Mouse (Mus musculus): ENCODE measurements around the gene Efna1. TPM values are rescaled to one million over a fixed set of nuclear protein-coding genes. Genes with fewer than 3 reads are reported as not detected.

The Efna1 gene
- total and polyA plus RNA-seq, 3 experiments: not detected

DNA sequence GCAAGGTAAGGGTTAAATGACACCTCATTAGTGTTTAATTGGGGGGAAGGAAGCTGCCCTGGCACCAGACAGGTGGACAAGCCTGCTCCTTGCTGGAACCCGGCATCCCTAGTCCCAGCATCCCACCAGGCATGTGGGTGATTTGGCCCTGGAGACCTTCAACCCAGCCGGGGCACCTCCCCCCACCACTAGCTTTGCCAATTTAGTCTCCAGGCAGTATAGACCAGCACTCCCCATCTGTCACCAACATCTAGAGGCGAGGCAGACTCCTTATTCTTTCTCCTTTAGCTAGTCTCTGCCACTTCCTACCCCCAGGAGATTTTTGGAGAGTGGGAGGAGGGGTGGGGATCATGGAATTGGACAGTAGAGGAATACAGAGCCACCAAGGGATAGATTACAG is 49.4 kb upstream of the Efna1 start:
- Histone ChIP-seq H3K4me1 (ENCODE audit: control insufficient read depth in 1 of 2, insufficient read depth in 2 of 2, low read length in 2 of 2) (peaks cover 6 to 12% of the 10 kb centered on the region in 2 experiments), H3K79me2 (ENCODE audit: control insufficient read depth, insufficient read depth, low read length, poor library complexity) (no peaks in the 10 kb centered on the region), H3K36me3 (ENCODE audit: control insufficient read depth in 1 of 2, insufficient read depth in 2 of 2, low read length in 2 of 2) (0 out of 4 replicates have a peak, but pooled peaks cover 0 to 4% of the 10 kb centered on the region in 2 experiments), H3K9me3 (replicated peaks; ENCODE audit: insufficient read depth, low read length) (no peaks in the 10 kb centered on the region), H3K4me3 (ENCODE audit: control insufficient read depth in 1 of 2, insufficient read depth in 1 of 2, low read depth in 2 of 2, low read length in 2 of 2) (no peak overlapping the region), H3K27me3 (ENCODE audit: control insufficient read depth in 1 of 2, insufficient read depth in 2 of 2, low read length in 2 of 2) (peaks cover 7 to 10% of the 10 kb centered on the region in 2 experiments; a peak in 2 of 4 replicates), H3K27ac (ENCODE audit: control insufficient read depth, low read depth, low read length) (no peak overlapping the region), H3K9ac (ENCODE audit: control insufficient read depth, low read depth, low read length, poor library complexity, severe bottlenecking) (no peak overlapping the region)
- TF ChIP-seq CTCF (IDR thresholded peaks at IDR 0.05 in 2 of 3, conservative IDR thresholded peaks at IDR 0.05 in 1 of 3; ENCODE audit: control insufficient read depth in 1 of 3, insufficient read depth in 1 of 3, low read depth in 2 of 3, low read length in 3 of 3, poor library complexity in 1 of 3, severe bottlenecking in 1 of 3) (no peak), POLR2AphosphoS5 (IDR thresholded peaks at IDR 0.05; ENCODE audit: borderline replicate concordance, low read depth, low read length) (no peak), EP300 (IDR thresholded peaks at IDR 0.05; ENCODE audit: low read depth in 1 of 2, low read length in 2 of 2) (no peak), KAT2A (conservative IDR thresholded peaks at IDR 0.05; ENCODE audit: low read depth, low read length) (no peak), E2F4 (IDR thresholded peaks at IDR 0.05; ENCODE audit: borderline replicate concordance, low read depth, low read length) (no peak)
- no peak for DNase-seq (ENCODE audit: low read depth, low spot score)

DNA sequence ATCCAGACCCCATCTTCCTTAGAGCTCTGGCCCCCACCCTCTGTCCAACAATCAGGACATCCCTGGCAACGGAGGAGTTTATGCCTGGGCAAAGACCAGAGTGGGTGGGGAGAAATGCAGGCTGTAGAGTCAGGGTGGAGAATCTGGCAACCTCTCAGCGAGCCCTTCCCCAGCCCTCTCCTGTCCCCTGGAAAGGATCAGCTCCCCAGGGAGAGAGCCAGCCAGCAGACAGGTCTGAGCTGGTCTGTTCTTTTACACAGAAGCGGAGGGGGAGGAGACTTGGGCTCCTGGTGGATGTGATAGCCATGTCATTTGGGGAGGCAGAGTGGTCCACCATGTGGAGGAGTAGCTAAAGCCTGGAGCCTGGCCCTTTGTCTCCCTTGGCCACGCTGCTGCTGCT is 47.7 kb upstream of the Efna1 start:
- Histone ChIP-seq H3K9ac (ENCODE audit: control insufficient read depth, low read depth, low read length, poor library complexity, severe bottlenecking) (no peak overlapping the region), H3K27me3 (ENCODE audit: control insufficient read depth in 1 of 2, insufficient read depth in 2 of 2, low read length in 2 of 2) (peaks cover 7 to 12% of the 10 kb centered on the region in 2 experiments; a peak in 2 of 4 replicates), H3K4me3 (ENCODE audit: control insufficient read depth in 1 of 2, insufficient read depth in 1 of 2, low read depth in 2 of 2, low read length in 2 of 2) (no peak overlapping the region), H3K27ac (ENCODE audit: control insufficient read depth, low read depth, low read length) (no peak overlapping the region), H3K79me2 (ENCODE audit: control insufficient read depth, insufficient read depth, low read length, poor library complexity) (no peaks in the 10 kb centered on the region), H3K36me3 (ENCODE audit: control insufficient read depth in 1 of 2, insufficient read depth in 2 of 2, low read length in 2 of 2) (0 out of 4 replicates have a peak, but pooled peaks cover 0 to 4% of the 10 kb centered on the region in 2 experiments), H3K4me1 (ENCODE audit: control insufficient read depth in 1 of 2, insufficient read depth in 2 of 2, low read length in 2 of 2) (peaks cover 6 to 12% of the 10 kb centered on the region in 2 experiments), H3K9me3 (replicated peaks; ENCODE audit: insufficient read depth, low read length) (no peaks in the 10 kb centered on the region)
- TF ChIP-seq ZMIZ1 (IDR thresholded peaks at IDR 0.05; ENCODE audit: low read depth, low read length) (no peak), TBP (IDR thresholded peaks at IDR 0.05; ENCODE audit: low read depth, low read length) (no peak), NRF1 (IDR thresholded peaks at IDR 0.05; ENCODE audit: insufficient read depth, low read depth, low read length, poor library complexity, severe bottlenecking) (no peak)
- no peak for DNase-seq (ENCODE audit: low read depth, low spot score)

DNA sequence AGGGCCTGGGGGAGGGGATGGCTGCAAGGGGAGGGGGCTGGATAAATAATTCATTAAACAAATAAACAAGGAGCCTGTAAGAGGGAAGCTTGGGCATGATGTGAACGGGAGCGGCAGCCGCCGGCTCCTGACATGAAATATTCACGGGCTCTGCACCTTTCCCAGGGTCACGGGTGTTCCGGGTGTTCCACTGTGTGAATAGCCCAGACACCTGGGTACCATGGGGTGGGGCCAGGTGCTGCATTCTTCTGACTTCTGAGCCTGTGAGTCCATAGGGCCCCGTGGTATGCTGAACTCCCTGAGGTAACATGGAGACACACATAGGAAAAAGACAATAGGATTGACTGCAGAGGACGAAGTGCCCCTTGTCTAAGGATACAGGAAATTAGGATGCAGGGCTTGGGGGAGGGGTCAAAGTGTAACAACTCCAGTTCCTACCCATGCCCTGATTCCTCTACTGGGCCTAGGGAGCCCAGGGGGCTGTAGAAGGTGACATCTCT is 46.5 kb upstream of the Efna1 start:
- Histone ChIP-seq H3K79me2 (ENCODE audit: control insufficient read depth, insufficient read depth, low read length, poor library complexity) (no peaks in the 10 kb centered on the region), H3K27me3 (ENCODE audit: control insufficient read depth in 1 of 2, insufficient read depth in 2 of 2, low read length in 2 of 2) (peaks cover 7 to 12% of the 10 kb centered on the region in 2 experiments; a peak in 2 of 4 replicates), H3K4me1 (ENCODE audit: control insufficient read depth in 1 of 2, insufficient read depth in 2 of 2, low read length in 2 of 2) (peaks cover 6 to 13% of the 10 kb centered on the region in 2 experiments), H3K4me3 (ENCODE audit: control insufficient read depth in 1 of 2, insufficient read depth in 1 of 2, low read depth in 2 of 2, low read length in 2 of 2) (no peak overlapping the region), H3K36me3 (ENCODE audit: control insufficient read depth in 1 of 2, insufficient read depth in 2 of 2, low read length in 2 of 2) (0 out of 4 replicates have a peak, but pooled peaks cover 0 to 4% of the 10 kb centered on the region in 2 experiments), H3K9me3 (replicated peaks; ENCODE audit: insufficient read depth, low read length) (no peaks in the 10 kb centered on the region), H3K9ac (ENCODE audit: control insufficient read depth, low read depth, low read length, poor library complexity, severe bottlenecking) (no peak overlapping the region), H3K27ac (ENCODE audit: control insufficient read depth, low read depth, low read length) (no peak overlapping the region)
- DNase-seq (ENCODE audit: low read depth, low spot score): no peak
- no peak for TF ChIP-seq ZC3H11A (IDR thresholded peaks at IDR 0.05; ENCODE audit: low read depth, low read length)
- no peak for TF ChIP-seq TCF12 (IDR thresholded peaks at IDR 0.05; ENCODE audit: low read depth, low read length)
- TF ChIP-seq UBTF (IDR thresholded peaks at IDR 0.05; ENCODE audit: borderline replicate concordance, insufficient read depth, low read depth, low read length): no peak
- no peak for TF ChIP-seq EP300 (IDR thresholded peaks at IDR 0.05; ENCODE audit: low read depth in 1 of 2, low read length in 2 of 2)
- TF ChIP-seq KAT2A (conservative IDR thresholded peaks at IDR 0.05; ENCODE audit: low read depth, low read length): no peak
- TF ChIP-seq SMC3 (IDR thresholded peaks at IDR 0.05; ENCODE audit: low read depth, low read length): no peak
- no peak for TF ChIP-seq TBP (IDR thresholded peaks at IDR 0.05; ENCODE audit: low read depth, low read length)
- no peak for TF ChIP-seq MAX (IDR thresholded peaks at IDR 0.05; ENCODE audit: low read length)
- no peak for TF ChIP-seq CHD1 (IDR thresholded peaks at IDR 0.05; ENCODE audit: low read depth, low read length)
- TF ChIP-seq ZNF384 (IDR thresholded peaks at IDR 0.05; ENCODE audit: low read depth, low read length): no peak
- TF ChIP-seq GABPA (IDR thresholded peaks at IDR 0.05; ENCODE audit: low read depth, low read length): no peak
- TF ChIP-seq BHLHE40 (IDR thresholded peaks at IDR 0.05; ENCODE audit: borderline replicate concordance, low read depth, low read length): no peak
- TF ChIP-seq USF2 (IDR thresholded peaks at IDR 0.05; ENCODE audit: borderline replicate concordance in 1 of 2, insufficient read depth in 1 of 2, low read depth in 1 of 2, low read length in 2 of 2): no peak
- no peak for TF ChIP-seq POLR2A (IDR thresholded peaks at IDR 0.05; ENCODE audit: control insufficient read depth in 1 of 2, insufficient read depth in 1 of 2, low read depth in 1 of 2, low read length in 2 of 2, poor library complexity in 1 of 2)
- TF ChIP-seq TAL1 (IDR thresholded peaks at IDR 0.05; ENCODE audit: low read length): no peak

Measured in MEL (cell line).